Mouse (Mus musculus) intestine, embryonic 16.5 days (tissue): ENCODE results near the gene Add3. TPM values are rescaled to one million over a fixed set of nuclear protein-coding genes. Genes with fewer than 3 reads are reported as not detected.

ENCODE experiments used
- ATAC-seq: fragments of 200-750 bp; cut with Nextera tagmentation; 2 replicates; pipeline ENCODE4 v1.8.0; 2017; ENCODE audit warnings: moderate TSS enrichment, moderate library complexity
- H3K27ac ChIP-seq: fragments of 300-500 bp; sonication (generic); 2 replicates; pipeline ENCODE4 v1.5.1; 2014; ENCODE audit warnings: mild to moderate bottlenecking, low read length
- H3K27me3 ChIP-seq: fragments of 300-500 bp; sonication (generic); replicated peaks from 2 replicates; pipeline ENCODE4 v1.6.1; 2014; ENCODE audit warnings: low read length, control low read depth, mixed read lengths; ENCODE audit not compliant: control insufficient read depth, insufficient read depth
- H3K36me3 ChIP-seq: fragments of 300-500 bp; sonication (generic); 2 replicates; pipeline ENCODE4 v1.6.1; 2014; ENCODE audit warnings: low read length, control low read depth; ENCODE audit not compliant: control insufficient read depth, insufficient read depth
- H3K4me1 ChIP-seq: fragments of 300-500 bp; sonication (generic); 2 replicates; pipeline ENCODE4 v1.6.1; 2014; ENCODE audit warnings: low read length, control low read depth, mixed read lengths; ENCODE audit not compliant: control insufficient read depth, insufficient read depth
- H3K4me2 ChIP-seq: fragments of 300-500 bp; sonication (generic); 2 replicates; pipeline ENCODE4 v1.6.1; 2014; ENCODE audit warnings: low read depth, low read length, control low read depth
- H3K4me3 ChIP-seq: fragments of 300-500 bp; sonication (generic); 2 replicates; pipeline ENCODE4 v1.5.1; 2014; ENCODE audit warnings: mild to moderate bottlenecking, low read length
- H3K9ac ChIP-seq: fragments of 300-500 bp; sonication (generic); 2 replicates; pipeline ENCODE4 v1.6.1; 2014; ENCODE audit warnings: low read depth, low read length
- H3K9me3 ChIP-seq: fragments of 300-500 bp; sonication (generic); 2 replicates; pipeline ENCODE4 v1.6.1; 2016; ENCODE audit warnings: low read length, control low read depth; ENCODE audit not compliant: control insufficient read depth
- WGBS: fragments of 180-500 bp; shearing (Covaris S2); extraction: QIAGEN DNeasy Blood & Tissue Kit; methylation state at CpG from one replicate; pipeline ENCODE4 v1.1.7; 2014; 5-methylcytosine and 5-hydroxymethylcytosine counted together
- polyA plus RNA-seq: library from polyadenylated mRNA; unstranded; fragments of >200 nt; fragmentation: Nextera tagmentation; extraction: Ambion mirVana; gene quantifications from 2 replicates; pipeline ENCODE4 v1.2.1, GENCODE M21; 2015

Add3 gene
- polyA plus RNA-seq, 1 experiment from 2014 or later: 120 TPM

DNA sequence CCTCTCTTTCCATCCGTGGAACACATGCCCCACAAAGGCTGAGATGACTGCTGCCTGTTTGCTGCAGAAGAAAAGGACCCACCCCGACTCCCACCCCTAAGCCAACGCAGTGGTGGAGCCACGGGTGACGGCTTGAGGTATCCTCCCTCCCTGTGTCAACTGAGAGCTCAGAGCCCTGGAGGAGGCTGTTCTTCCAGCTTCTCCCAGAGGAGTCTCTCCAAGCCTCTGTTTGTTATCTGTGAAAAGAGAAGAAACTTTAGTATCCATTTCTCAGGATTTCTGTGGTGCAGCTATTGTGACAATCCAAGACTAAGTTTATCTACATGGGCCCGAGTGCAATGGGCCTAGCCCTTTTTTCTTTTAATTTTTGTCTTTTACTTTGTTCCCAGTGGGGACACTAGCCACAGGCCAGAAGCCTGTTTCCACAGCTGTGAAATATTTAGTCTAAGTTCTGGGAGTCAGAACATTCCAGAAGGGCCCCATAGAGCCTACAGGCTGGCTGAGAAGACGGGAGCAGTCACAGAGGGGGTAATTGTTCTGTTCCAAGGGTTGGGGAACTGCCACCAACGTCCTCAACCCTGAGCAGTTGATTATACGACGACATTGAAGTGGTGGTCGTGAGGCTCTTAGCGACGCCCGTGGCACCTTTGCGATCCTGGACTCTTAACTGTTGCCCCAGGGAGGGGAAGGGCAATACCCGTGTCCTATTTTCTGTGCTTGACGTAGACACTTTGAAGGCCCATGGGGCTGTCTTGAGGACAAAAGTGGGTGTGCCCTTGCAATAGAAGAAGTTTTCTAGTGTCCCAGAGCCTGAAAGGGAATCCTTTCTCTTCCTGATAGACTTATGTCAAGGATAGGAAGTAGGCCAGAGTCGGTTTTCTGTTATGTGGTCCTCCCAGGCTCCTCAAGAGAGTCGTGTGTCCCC is 138.5 kb downstream of the Add3 start:
- ATAC-seq: no peak
- H3K4me2 ChIP-seq: no peak overlapping the region
- no peaks in the 10 kb centered on the region for H3K36me3 ChIP-seq
- peaks cover 12% of the 10 kb centered on the region for H3K4me1 ChIP-seq
- H3K27me3 ChIP-seq: no peaks in the 10 kb centered on the region
- H3K27ac ChIP-seq: no peak overlapping the region
- H3K9ac ChIP-seq: no peak overlapping the region
- no peak overlapping the region for H3K4me3 ChIP-seq
- H3K9me3 ChIP-seq: no peaks in the 10 kb centered on the region
- WGBS: 70% methylated on average over 19 of the region's 19 CpGs

DNA sequence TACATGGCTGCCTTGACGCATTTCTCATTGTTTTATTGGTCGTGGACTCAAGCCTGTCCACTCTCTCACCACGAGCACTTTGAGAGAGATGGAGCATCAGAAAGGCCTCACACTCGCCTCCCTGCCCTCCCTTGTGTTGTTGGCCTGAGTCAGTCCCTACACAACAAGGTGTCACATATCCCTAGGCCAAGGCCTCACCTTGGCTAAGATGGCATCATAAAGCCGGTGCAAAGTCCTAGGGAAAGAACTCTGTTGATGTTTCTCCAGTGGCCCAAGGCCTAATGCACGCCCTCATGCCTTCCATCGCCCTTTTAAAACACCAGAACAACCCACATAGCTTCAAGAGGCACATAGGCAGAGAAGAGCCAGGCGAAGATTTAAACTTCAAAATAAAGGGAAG is 140.0 kb downstream of the Add3 start:
- Histone ChIP-seq H3K4me3 (no peak overlapping the region), H3K9me3 (no peaks in the 10 kb centered on the region), H3K4me2 (no peak overlapping the region), H3K27me3 (no peaks in the 10 kb centered on the region), H3K4me1 (peaks cover 11% of the 10 kb centered on the region), H3K36me3 (no peaks in the 10 kb centered on the region), H3K27ac (no peak overlapping the region), H3K9ac (no peak overlapping the region)
- 0 out of 2 replicates have a peak, but pooled peaks have one; percentile 16 for ATAC-seq
- 73% methylated on average over 8 of the region's 8 CpGs for WGBS

DNA sequence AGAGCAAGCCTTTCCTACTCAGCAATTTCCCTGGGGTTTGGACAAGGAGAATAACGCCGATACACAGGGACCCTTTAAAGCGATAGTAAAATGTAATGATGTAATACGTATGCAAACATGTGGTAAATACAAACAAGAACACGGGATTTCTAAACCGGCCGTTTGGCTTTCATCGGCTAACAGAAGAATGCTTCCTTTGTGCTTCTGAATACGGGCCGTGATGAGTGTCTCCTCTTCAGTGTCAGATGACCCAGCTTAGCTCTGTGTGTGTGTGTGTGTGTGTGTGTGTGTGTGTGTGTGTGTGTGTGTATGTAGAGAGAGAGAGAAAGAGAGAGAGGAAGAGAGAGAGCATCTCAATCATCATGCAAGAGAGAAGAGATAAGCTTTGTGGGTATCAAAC is 142.3 kb downstream of the Add3 start:
- Histone ChIP-seq H3K27ac (no peak overlapping the region), H3K4me2 (no peak overlapping the region), H3K4me1 (0 out of 2 replicates have a peak, but pooled peaks cover 3% of the 10 kb centered on the region), H3K36me3 (no peaks in the 10 kb centered on the region), H3K27me3 (no peaks in the 10 kb centered on the region), H3K4me3 (no peak overlapping the region), H3K9me3 (no peaks in the 10 kb centered on the region), H3K9ac (no peak overlapping the region)
- 73% methylated on average over 10 of the region's 10 CpGs for WGBS
- ATAC-seq: no peak

DNA sequence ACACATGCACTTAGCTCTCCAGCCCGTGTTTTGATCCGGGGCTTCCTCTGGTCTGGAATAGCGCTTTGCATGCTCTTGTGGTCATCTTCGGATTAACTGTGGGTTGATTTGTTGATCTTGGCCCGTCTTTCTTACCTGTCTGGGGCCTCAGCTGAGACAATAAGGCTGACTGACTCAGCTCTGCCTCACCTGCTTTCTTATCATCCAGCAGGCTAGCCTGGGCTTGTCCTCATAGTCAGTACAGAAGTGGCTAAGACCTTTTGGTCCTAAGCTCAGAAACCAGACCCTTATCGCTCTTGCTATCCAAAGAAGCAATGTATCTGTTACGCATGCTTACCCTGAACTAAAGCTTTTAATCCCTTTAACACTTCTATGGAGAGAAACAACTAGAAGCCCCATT is 143.5 kb downstream of the Add3 start:
- Histone ChIP-seq H3K36me3 (no peaks in the 10 kb centered on the region), H3K4me3 (no peak overlapping the region), H3K4me2 (no peak overlapping the region), H3K27ac (no peak overlapping the region), H3K4me1 (0 out of 2 replicates have a peak, but pooled peaks cover 3% of the 10 kb centered on the region), H3K27me3 (no peaks in the 10 kb centered on the region), H3K9ac (no peak overlapping the region), H3K9me3 (no peaks in the 10 kb centered on the region)
- WGBS: 85% methylated on average over 7 of the region's 7 CpGs
- ATAC-seq: no peak

DNA sequence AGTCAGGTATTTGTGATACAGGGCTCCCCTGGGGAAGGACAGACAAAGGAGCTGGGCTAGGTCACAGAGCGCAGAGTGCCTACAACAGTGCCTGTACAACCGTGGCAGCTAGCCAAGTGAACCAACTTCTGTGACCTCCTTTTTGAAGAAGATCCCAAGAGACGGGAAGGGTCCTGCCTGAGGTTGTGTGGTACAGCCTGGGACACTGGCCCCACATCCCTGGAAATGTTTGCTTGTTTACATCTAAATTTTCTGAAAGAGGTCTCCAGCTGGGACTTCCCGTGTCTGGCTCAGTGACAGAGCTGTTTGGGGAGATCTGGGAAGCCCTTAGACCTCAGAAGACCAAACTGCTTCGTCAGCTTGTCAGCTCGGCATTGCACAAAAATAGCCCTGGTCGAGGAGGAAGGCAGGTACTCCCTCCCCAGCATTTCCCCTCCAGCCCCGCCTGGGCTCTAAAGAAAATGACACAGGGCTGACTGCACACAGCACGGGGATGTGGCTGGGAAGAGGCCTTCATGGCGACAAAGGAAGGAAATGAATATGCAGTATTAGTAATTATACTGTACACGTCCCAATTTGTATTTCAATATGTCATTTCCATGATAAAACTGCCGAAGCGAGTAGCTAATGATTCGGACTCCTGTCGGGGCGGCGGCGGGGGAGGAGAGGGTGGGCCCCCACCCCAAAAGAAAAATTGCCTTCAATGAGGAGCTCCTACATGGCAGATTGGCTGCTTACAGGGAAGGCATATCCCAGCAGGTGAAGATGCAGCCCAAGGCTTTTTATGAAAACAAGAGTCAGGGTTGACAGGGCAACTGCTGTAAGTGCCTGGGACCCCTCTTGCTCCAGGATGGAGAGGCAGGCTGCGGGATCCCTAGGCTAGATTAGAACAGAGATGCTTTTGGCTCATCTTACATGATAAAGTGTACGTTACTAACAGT is 144.3 kb downstream of the Add3 start:
- H3K4me3 ChIP-seq: no peak overlapping the region
- WGBS: 43% methylated on average over 20 of the region's 20 CpGs
- no peak overlapping the region for H3K4me2 ChIP-seq
- H3K36me3 ChIP-seq: no peaks in the 10 kb centered on the region
- H3K9me3 ChIP-seq: no peaks in the 10 kb centered on the region
- 0 out of 2 replicates have a peak, but pooled peaks cover 3% of the 10 kb centered on the region for H3K4me1 ChIP-seq
- H3K27me3 ChIP-seq: no peaks in the 10 kb centered on the region
- peak; percentile 34 for ATAC-seq
- H3K9ac ChIP-seq: no peak overlapping the region
- no peak overlapping the region for H3K27ac ChIP-seq

DNA sequence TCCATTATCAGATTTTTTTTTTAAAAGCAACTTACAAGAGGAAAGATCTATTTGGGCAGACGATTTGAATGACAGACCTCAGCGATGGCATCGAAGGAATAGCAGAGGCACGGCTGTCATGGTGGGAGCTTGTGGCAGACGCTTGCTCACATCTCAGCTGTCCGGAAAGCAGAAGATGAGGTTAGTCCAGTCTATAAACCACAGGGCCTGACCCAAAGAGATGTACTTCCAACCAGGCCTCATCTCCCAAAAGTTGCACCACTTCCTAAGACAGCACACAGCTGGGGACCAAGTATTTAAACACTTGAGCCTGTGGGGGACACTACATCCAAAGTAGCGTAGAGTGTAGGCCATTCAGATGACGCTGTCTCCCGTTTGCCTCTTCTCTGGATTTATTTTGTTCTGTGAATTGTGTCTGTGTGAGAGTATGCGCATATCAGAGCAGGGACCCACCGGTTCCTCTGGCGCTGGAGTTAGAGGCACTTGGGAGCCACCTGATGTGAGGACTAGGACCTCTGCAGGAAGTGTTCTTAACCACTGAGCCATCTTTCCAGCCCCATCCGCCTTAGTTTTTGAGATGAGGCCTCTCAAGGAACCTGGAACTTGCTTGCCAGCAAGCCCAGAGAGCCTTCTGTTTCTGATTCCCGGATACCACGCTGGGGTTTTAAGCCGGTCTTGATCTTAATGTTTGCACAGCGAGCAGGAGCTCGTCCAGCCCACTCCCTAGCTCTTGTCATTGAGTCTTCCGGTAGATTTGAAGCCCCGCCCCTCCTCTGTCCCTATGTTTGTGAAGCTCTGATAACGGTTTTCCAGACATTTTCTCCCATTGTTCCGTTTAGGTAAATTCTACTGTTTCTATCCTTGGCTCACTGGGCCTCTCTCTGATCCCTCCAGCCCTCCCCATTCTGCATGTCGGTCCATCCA is 156.3 kb downstream of the Add3 start:
- Histone ChIP-seq H3K9ac (no peak overlapping the region), H3K4me1 (0 out of 2 replicates have a peak, but pooled peaks cover 2% of the 10 kb centered on the region), H3K4me3 (no peak overlapping the region), H3K27me3 (no peaks in the 10 kb centered on the region), H3K27ac (no peak overlapping the region), H3K9me3 (no peaks in the 10 kb centered on the region), H3K36me3 (no peaks in the 10 kb centered on the region), H3K4me2 (no peak overlapping the region)
- WGBS: 67% methylated on average over 23 of the region's 23 CpGs
- ATAC-seq: no peak

Other genes starting within 250 kb of the Add3 start
- gene Xpnpep1, start 100.2 kb upstream of the Add3 start, polyA plus RNA-seq: 231 and 264 TPM in 2 replicates
- gene Mxi1, start 170.1 kb downstream of the Add3 start, polyA plus RNA-seq: 10.3 and 12.9 TPM in 2 replicates
- not detected in 2 replicates for gene Gm10197, start 231.3 kb downstream of the Add3 start, polyA plus RNA-seq